Mouse (Mus musculus): ENCODE data around the gene Gnl1.
A peak's percentile ranks its signal among the peaks of the same experiment; 100 is the strongest.
"Not testable (repeated sequence)": the region's sequence is repeated elsewhere in the genome, so short reads cannot be mapped to it uniquely, and the experiment has no call there.

Gene Gnl1

DNA sequence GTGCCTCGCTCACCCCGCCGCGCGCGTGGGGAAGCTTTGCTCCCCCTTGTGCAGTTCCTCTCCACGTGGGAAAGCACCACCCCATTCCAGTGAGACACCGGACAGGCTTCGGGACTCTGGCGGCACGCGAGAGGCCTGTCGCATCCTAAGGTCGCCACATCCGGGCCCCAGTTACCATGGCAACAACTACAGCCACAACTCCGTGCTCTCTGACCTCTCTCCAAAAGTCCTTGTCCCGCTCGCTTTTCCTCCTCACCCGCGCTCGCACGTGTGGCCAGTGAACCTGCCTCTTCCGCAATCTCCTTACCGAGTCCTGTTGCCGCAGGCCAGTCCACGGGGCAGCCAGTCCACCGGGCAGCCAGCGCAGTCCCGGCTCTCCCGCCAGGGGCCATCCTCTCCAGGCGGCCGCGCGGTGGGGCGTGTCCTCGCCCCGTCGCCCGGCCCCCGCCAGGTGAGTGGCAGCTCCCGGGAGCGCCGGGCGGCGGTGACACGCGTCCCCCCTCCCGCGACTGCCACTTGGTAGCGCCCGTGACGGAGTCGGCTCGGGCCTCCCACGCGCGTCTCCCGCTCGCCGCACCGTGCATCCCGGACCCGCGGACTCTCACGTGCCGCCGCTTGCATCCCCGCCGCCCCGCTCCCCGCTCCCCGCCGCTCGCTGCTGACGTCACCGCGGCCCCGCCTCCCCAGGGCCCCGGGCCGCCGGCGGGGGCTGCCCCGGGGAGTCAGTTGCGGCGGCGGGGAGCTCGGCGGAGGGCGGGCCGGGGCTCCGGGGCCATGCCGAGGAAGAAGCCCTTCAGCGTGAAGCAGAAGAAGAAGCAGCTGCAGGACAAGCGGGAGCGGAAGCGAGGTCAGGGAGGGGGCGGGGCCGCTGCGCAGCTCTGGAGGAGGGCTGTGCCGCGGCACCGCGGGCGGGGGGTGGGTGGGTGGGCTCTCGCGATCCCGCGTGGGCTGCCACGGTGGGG is at the start of gene Gnl1, which contains the start of gene Prr3:
Gene Gnl1 (plus strand): TSS at position 451 of the 962 bp plus-strand sequence.
Gene Prr3 (minus strand): TSS at position 836 of the 962 bp plus-strand sequence.
- DNase-seq (ENCODE audit: low spot score), result peak; percentile 94

DNA sequence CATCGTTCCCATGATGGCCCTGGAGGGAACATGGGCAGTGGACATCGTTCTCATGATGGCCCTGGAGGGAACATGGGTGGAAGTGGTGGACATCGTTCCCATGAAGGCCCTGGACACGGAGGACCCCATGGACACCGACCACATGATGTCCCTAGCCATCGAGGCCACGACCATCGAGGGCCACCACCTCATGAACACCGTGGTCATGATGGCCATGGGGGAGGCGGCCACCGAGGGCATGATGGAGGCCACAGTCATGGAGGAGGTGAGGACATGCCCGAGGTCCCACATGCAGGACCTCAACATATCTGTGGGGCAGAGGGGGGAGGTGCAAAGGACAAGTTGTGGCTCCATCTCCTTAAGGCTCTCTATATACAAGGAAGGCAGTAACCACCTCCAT is 49.0 kb upstream of the Gnl1 start:
- DNase-seq (ENCODE audit: low spot score), result no peak

DNA sequence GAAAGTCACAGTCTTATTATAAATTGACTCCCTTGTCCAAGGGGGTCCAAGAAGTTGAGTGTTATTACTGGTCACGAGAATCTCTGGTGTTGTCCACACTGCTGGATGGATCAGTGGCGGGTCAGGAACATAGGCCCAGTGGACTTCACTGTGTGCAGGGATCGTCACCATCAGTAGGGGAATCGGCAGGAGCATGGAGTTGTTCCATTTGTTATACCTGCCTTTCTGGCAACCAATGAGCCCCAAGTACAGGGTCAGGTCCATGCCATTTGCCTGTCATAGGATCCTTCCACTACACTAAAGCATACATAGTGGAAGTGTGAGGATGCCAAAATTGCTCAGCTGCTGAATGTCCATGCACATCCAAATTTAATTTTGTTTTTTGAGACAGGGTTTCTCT is 47.0 kb upstream of the Gnl1 start:
- no peak for DNase-seq (ENCODE audit: low spot score)

DNA sequence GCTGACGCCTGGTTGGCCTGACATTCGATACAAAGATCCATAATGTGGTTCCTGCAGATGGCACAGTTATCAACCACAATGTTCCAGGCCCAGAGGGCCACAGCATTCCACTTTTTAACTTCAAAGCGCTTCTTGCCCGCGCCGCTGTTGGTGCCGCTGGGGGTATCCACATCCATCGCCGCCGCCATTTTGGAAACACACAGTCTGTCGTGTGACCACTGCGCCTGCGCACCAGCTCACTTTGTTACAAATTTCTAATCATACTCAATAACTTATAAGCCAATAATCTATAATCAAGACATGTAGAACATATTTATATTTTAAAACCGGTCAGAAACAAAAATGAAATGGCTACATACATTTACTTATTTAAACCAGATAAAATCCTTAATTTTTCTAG is 43.9 kb upstream of the Gnl1 start:
- DNase-seq (ENCODE audit: low spot score), result not testable (repeated sequence)

DNA sequence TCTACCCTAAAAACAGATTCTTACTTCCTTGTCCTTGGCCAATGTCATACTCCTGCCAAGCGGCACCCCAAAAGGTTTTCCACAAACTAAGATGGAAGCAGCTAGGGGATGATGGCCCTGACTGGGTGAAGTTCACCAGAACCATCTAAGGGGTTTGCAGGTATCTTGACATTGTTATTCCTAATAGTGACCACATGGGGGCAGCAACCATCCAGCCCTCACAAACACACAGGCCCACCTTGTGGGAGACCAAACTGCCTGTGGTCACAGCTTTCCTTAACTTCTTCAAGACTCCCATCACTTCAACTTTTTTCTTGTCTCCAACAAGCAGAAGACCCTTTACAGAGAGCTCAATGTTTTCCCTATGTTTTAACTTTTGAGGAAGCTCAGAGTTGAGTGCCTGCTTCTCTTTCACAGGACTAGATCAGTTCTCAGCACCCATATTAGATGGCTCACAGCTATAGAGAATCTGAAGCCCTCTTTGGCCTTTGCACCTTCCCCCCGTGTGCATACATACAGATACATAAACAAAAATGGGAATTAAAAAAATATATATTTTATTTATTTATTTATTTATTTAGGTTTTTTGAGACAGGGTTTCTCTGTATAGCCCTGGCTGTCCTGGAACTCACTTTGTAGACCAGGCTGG is 41.8 kb upstream of the Gnl1 start:
- no peak for DNase-seq (ENCODE audit: low spot score)

DNA sequence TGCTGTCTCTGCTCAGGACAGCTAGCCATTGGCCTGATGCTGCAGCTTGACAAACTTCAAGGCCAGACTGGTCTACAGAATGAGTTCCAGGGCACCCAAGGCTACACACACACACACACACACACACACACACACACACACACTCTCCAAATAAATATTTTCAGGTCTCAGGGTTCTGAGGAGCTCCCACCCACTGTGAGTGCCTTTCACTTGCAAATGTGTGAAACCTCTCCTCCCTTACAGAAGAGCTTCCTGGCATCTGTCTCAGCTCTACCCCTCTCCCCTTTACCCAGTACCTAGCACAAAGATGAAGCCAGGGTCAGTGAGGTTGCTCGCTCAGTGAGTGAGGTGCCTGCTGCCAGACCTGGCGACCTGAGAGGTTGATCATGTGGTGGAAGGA is 40.5 kb upstream of the Gnl1 start:
- no peak for DNase-seq (ENCODE audit: low spot score)

DNA sequence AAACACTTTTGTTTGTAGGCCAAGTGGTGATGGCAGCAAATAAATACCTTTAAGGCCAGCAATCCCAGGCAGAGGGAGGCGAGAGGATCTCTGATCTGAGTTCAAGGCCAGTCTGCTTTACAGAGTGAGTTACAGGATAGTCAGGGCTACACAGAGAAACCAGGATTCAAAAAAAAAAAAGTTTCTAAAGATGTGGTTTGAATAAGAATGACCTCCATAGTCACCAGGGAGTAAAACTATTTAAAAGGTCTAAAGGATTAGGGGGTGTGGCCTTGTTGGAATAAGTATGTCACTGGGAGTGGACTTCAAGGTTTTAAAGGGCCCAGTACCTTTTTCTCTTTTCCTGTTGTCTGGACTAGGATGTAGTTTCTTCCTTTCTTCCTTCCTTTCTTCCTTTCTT is 39.7 kb upstream of the Gnl1 start:
- no peak for DNase-seq (ENCODE audit: low spot score)

DNA sequence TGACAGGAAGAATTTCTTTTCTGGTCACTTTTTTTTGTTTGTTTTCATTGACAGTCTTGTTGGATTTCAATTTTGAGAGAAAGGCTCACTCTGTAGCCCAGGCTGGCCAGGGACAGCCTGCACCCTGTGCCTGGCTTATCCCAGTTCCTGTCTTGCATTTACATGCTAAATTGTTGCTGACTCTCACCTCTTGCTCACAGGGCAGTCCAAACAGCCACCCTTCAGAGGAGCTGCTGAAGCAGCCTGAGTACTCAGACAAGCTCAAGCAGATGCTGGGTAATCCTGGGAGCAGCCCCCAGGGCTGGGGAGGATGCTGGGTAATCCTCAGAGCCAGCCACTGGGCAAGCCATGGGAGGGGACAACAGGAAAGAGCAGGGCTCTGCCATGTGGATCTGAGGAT is 28.7 kb upstream of the Gnl1 start:
- not testable (repeated sequence) for DNase-seq (ENCODE audit: low spot score)

DNA sequence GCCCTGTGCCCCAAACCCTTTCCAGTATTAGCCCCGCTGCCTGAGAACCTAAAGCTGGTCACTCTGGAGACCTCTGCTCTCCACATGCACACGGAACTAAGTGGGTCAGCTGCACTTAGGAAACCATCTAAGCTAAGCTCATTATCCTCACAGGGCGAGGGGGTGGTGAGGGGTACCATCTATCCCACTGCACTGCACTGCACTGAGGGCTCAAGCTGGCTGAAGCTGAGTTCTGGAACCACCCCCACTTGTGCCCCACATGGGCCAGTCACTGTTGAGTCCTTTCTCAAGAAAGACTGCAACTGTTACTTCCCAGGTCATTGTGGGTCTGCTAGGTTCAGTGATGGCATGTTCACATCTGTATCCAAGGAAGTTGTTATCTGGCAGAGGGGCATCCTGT is 27.1 kb upstream of the Gnl1 start:
- DNase-seq (ENCODE audit: low spot score), result not testable (repeated sequence)

DNA sequence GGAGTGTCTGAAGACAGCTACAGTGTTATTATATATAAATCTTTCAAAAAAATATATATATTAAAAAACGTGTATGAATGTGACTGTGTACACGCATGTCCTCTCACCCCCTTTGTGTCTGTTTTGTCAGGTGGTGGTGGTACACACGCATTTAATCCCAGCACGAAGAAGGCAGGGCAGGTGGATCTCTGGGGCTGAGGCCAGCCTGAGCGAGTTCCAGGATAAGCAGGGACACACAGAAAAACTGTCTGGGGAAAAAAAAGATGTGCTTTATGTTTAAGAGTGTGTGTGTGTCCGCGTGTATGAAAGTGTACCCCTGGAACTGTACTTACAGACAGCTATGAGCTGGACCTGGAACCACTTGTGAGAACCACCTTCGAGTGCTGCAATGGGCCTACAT is 25.0 kb upstream of the Gnl1 start:
- DNase-seq (ENCODE audit: low spot score), result no peak

DNA sequence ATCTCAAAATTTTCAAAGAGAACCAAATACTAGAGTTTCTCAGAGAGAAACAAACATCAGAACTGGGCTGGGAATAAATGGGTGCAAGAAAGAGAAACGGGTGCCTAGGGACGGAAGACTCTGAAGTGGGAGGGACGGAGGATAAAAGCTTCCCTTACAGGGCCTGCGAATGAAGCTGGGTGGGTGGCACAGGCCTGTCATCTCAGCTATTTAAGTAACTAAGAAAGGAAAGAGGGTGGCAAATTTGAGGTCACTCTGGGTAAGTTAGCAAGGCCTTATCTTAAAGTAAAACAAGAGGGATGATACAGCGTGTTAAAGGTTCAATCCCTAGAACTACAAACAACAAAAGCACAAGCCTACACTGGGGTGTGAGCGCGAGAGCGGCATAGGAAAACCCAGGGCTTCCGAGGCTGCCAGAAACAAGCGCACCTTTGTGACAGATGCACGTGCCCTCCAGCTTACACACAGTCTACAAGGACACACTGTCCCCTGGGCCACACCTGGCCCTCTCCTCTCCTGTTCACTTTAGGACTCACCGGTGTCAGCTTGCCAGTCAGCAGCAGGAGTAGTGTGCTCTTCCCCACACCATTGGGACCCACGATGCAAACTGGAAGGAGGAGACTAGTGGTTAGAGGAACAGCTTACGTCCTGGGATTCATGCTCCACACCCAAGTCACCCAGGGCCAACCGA is 21.0 kb upstream of the Gnl1 start:
- DNase-seq (ENCODE audit: low spot score), result no peak

DNA sequence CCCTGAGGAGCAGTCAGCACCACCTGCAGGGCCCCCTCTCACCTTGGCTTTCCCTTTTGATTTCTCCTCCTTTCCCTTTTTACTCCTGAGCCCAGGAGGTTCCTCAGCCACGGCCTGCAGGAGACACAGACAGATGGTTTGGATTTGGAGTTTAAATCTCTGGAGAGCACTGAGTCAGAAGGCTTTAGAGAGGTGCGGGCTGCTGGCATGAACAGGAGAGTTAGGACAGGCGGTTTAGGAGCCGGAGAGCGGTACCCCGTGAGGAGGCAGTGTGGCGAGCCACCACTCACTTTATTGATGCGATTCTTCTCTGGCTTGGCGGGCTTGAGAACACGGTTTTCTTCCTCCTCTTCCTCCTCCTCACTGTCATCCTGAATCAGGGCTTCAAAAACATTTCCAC is 16.4 kb upstream of the Gnl1 start:
- DNase-seq (ENCODE audit: low spot score), result no peak

DNA sequence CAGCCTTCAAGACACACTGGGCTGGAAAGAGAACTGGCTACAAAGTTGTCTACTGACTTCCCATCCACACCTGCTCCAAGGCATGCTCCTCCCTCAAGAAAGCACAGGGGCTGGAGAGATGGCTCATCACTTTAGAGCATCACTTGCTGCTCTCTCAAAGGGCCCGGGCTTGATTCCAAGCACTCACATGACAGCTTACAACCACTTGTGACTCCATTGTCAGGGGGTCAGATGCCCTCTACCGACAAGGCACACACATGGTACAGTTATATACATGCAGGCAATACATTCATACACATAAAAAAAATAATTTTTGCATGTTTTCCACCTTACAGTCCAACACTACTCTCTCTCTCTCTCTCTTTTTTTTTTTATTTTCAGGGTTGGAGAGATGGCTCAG is 12.0 kb upstream of the Gnl1 start:
- no peak for DNase-seq (ENCODE audit: low spot score)

DNA sequence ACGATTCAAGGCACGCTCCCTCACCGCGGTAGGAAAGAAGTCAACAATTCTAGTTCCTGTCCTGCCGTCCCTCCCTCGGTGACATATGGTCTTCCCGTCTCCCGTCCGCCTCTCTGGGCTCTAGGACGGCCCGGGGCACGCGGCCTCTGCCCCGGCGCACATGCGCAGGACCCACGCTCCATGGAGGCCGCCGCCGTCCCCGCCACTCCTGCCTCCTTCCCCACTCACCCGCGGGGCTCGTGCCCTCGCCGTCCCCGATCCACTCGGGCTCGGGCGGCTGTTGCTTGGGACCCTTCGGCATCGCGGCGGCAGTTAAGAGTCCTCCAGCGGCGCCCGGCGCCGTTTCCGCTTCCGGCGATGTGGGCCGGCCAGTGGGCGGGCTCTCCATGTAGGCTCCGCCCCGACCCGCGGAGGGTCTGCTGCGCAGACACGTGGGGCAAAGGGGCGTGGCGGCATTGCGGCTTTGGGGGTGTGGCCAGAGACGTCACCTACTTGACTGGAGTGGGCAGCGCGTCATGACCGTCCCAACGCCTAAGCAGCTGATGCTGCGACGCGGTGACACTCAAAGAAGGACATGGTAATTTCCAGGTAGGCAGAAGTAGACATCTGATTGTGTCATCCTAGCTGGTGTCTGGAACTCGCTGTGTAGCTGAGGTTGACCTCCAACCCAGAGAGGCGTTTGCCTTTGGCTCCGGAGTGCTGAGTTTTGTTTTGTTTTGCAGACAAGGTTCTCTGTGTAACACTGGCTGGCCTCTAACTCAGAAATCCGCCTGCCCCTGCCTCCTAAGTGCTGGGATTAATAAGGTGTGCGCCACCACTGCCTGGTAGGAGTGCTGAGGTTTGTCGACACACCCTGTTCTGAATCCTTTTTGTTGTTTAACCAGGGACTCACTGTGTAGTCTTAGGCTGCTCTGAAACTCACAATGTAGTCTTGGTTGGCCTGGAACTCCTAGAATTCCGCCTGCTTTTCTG is 9.9 kb upstream of the Gnl1 start, which contains the start of gene Abcf1:
Gene Abcf1 (minus strand): TSS at position 344 of the 972 bp plus-strand sequence.
- DNase-seq (ENCODE audit: low spot score), result peak; percentile 97

DNA sequence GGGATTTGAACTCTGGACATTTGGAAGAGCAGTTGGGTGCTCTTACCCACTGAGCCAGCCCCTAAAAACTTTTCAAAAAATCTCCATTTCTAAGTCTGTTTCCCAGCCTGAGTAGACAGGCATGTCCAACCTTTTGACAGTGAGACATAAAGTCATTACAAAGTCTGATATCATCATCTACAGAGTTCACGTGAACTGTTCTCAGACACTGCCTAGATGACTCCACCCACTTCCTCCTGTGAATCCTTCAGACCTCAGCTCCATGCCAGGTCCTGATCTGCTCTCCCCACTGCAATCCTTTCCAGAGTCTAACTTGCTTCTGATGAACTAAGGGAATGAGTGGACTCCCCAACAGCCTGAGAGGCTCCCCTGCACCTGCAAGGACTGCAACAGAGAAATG is 7.5 kb upstream of the Gnl1 start:
- DNase-seq (ENCODE audit: low spot score), result no peak

DNA sequence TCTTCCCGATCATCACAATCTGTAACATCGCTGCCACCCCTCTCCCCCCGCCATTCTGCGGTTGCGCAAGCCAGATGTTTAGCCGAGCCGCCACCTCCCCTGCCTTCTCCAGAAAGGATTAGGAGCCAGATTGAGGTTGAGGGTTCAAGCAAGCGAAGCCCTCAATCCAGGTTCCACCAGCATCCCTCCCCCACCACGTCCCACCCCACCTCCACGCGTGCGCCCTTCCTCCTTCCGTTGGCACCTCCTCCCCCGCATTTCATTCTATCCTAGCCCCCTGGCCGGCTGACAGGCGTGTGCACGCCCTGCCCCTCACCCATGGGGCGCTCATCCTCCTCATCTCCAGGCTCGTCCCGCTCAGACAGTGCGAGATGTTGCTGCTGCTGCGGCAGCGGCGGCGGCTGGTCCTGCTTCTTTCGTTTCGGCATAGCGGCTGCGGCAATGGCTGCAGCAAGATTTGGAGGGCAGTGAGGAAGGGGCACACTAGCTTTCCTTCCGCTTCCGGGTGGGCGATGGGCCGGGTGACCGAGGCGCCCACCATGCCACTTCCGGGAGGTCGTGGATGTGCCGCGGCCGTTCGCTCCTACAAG is 745 bp upstream of the Gnl1 start:
- DNase-seq (ENCODE audit: low spot score), result no peak

DNA sequence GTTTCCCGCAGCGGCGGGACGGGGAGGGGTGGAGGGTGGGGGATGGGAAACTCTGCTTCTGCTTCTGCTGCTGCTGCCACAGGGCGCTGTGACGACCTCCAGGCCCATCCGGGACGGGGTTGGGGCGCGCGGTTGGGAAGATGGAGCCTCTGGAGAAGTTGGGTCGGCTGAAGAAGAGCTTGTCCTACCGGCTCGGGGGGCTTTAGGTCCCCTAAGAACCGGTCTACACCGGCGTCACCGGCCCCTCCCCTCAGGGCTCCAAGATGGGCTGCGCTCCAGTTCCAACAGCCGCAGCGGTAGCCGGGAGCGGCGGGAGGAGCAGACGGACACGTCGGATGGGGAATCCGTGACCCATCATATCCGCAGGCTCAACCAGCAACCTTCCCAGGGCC is 708 bp downstream of the Gnl1 start:
- no peak for DNase-seq (ENCODE audit: low spot score)

DNA sequence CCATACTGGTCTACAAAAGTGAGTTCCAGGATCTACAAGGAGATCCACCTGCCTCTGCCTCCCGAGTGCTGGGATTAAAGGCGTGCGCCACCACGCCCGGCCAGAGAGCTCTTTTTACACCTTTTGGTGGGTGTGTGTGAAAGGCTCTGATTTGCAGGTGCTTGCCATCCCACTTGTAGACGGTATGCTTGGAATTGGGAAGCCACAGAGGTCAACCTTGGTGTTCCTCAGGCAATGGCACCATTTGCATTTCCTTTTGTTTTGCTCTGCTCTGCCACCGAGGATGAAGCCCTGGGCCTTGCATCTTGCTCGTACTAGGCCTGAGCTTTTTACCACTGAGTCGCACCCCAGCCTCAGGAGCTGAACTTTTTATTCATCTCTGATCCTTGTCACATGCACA is 2.1 kb downstream of the Gnl1 start:
- no peak for DNase-seq (ENCODE audit: low spot score)

DNA sequence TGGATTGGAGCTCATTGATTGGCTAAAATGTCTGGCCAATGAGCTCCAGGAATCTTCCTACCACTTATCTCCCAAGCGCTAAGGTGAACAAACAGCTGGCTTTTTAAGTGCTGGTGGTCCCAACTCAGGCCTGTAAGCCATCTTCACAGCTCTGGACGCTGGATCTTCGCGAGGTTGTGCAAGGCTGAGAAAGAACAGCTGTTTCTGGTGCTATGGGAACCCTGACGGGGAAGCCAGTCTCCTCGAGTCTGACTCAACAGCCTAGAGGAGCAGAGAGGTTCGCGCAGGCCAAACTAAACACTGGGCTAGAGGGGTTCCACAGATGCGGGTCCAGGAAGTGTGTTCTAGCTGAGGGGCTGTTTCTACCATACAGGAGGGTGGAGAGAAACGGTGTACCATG is 12.1 kb downstream of the Gnl1 start:
- DNase-seq (ENCODE audit: low spot score), result no peak

DNA sequence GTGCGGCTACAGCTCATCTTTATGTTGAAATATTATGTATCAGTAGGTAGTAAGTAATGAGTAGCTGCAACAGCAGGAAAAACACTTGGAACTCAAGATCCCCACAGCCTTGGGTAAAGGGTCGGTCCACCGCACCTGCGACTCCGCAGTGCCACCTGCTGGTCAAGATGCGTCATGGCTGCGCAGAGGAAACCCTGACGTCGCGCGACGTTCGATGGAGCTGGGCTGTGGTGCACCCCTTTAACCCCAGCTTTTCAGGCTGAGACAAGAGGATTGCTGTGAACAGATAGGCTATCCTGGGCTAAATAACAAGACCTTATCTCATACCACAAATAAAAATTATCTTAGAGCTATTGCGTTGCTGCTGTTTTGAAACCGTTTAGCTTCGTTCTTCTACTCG is 14.0 kb downstream of the Gnl1 start:
- peak; percentile 61 for DNase-seq (ENCODE audit: low spot score)
